9 mouse cellular contexts compared by ENCODE assay signal in the genomic region with DNA sequence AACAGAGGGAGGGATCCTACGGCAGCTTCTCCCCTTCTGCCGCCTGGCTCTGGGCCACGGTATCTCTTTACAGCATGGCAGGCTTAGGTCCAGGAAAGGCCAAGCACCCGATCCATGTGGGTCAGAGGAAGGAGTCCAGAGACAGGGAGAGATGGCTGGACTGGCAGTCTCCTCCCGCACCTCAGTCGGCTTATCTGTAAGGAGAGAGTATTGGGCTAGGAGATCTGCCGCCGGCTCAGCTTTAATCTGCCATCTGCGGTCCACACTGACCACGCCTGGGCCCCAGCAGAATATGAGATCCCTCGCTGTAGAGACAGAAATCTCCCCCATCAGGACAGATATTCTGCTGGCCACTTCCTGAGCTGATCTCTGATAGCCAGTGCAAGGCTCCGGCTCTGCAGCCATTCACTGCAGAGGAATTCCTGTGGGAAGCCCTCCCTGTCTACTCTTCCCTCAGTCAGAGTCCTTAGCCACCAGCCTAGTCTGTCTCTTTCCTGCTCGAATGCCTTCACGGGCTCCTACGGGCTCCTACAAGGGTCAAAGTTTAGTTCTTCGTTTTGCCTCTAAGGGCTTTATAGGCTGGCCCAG. TPM values are rescaled to one million over a fixed set of nuclear protein-coding genes. Genes with fewer than 3 reads are reported as not detected.
DNase-seq lines count a peak whose midpoint lies in the region; ATAC-seq and TF ChIP-seq lines count a peak whose summit lies in the region.
"Had no signal": no experiment of that assay in that cellular context is flagged by ENCODE, and none has a peak within 500 bp of the region (broad histone marks: within the 10 kb centered on the region; RNA-seq: fewer than 3 reads in every experiment).

No protein-coding gene starts in this region.

- no peaks in the 10 kb centered on the region for H3K36me3 ChIP-seq in forebrain, embryonic 12.5 days (replicated peaks)
- H3K36me3 ChIP-seq in intestine, embryonic 14.5 days (ENCODE audit: control insufficient read depth, insufficient read depth, low read length): no peaks in the 10 kb centered on the region
- no peaks in the 10 kb centered on the region for H3K36me3 ChIP-seq in liver, postnatal 0 days (replicated peaks; ENCODE audit: insufficient read depth, low read length)

- H3K27me3 ChIP-seq in forebrain, embryonic 12.5 days: no peaks in the 10 kb centered on the region
- H3K27me3 ChIP-seq in intestine, embryonic 14.5 days (replicated peaks; ENCODE audit: control insufficient read depth, insufficient read depth, low read length): no peaks in the 10 kb centered on the region
- no peaks in the 10 kb centered on the region for H3K27me3 ChIP-seq in liver, postnatal 0 days (ENCODE audit: insufficient read depth, low read length)

- peak overlapping the region; percentile 21; the same call in 1 of the 2 replicates for H3K9ac ChIP-seq in forebrain, embryonic 12.5 days
- peak overlapping the region; percentile 3; the same call in 1 of the 2 replicates for H3K9ac ChIP-seq in intestine, embryonic 14.5 days (ENCODE audit: low read length)
- H3K9ac ChIP-seq in liver, postnatal 0 days (replicated peaks): peak overlapping the region; percentile 58

- peak overlapping the region; percentile 6; the same call in 1 of the 2 replicates for H3K4me2 ChIP-seq in forebrain, embryonic 12.5 days
- 0 out of 2 replicates have a peak overlapping the region, but pooled peaks have one; percentile 9 for H3K4me2 ChIP-seq in intestine, embryonic 14.5 days (ENCODE audit: low read length)
- peak overlapping the region; percentile 59 for H3K4me2 ChIP-seq in liver, postnatal 0 days (ENCODE audit: low read depth, low read length)

- H3K4me3 ChIP-seq in forebrain, embryonic 12.5 days (replicated peaks): no peak overlapping the region
- H3K4me3 ChIP-seq in intestine, embryonic 14.5 days (ENCODE audit: low read depth, low read length): no peak overlapping the region
- H3K4me3 ChIP-seq in liver, postnatal 0 days (ENCODE audit: low read depth, low read length): peak overlapping the region; percentile 24

- DNase-seq in heart, adult 11 months: peak; percentile 96
- no peak for DNase-seq in heart, adult 8-10 months (ENCODE audit: low spot score)
- no peak for DNase-seq in intestine, embryonic 14.5 days (ENCODE audit: low spot score)
- DNase-seq in liver, postnatal 0 days: no peak
- peak; percentile 54 for DNase-seq in yolk sac, embryonic 10.5 days (ENCODE audit: low spot score)
- DNase-seq in spleen, postnatal 4 days (ENCODE audit: low spot score in 2 of 2): no peak
- no peak for DNase-seq in thymus, postnatal 14 days

- H3K9me3 ChIP-seq in forebrain, embryonic 12.5 days: no peaks in the 10 kb centered on the region
- no peaks in the 10 kb centered on the region for H3K9me3 ChIP-seq in intestine, embryonic 14.5 days (ENCODE audit: control insufficient read depth, low read length)
- H3K9me3 ChIP-seq in liver, postnatal 0 days (ENCODE audit: low read length): no peaks in the 10 kb centered on the region

- 0 out of 2 replicates have a peak overlapping the region, but pooled peaks have one; percentile 32 for H3K27ac ChIP-seq in forebrain, embryonic 12.5 days
- no peak overlapping the region for H3K27ac ChIP-seq in intestine, embryonic 14.5 days (ENCODE audit: low read depth)
- peak overlapping the region; percentile 46 for H3K27ac ChIP-seq in liver, postnatal 0 days (ENCODE audit: low read depth)

- peaks cover 21% of the 10 kb centered on the region for H3K4me1 ChIP-seq in forebrain, embryonic 12.5 days
- H3K4me1 ChIP-seq in intestine, embryonic 14.5 days (replicated peaks; ENCODE audit: control insufficient read depth, insufficient read depth, low read length): peaks cover 9% of the 10 kb centered on the region
- H3K4me1 ChIP-seq in liver, postnatal 0 days (ENCODE audit: insufficient read depth): peaks cover 64% of the 10 kb centered on the region

- 64% methylated on average over 16 of the region's 16 CpGs for WGBS in forebrain, embryonic 12.5 days
- 48% methylated on average over 16 of the region's 16 CpGs for WGBS in intestine, embryonic 14.5 days
- 33% methylated on average over 16 of the region's 16 CpGs for WGBS in liver, postnatal 0 days (ENCODE audit: insufficient replicate concordance)

- TF ChIP-seq EP300 in liver, postnatal 0 days (IDR thresholded peaks at IDR 0.05; ENCODE audit: low read depth): no peak

- TF ChIP-seq CTCF in liver, postnatal 0 days (IDR thresholded peaks at IDR 0.05; ENCODE audit: low read depth): no peak

- no peak for ATAC-seq in forebrain, embryonic 12.5 days (ENCODE audit: low FRiP score)
- 0 out of 2 replicates have a peak, but pooled peaks have one; percentile 21 for ATAC-seq in intestine, embryonic 14.5 days (replicated peaks; ENCODE audit: low FRiP score, low TSS enrichment, low read depth)
- peak; percentile 47 for ATAC-seq in liver, postnatal 0 days

RNA-seq across cellular contexts. Expression of a gene that starts 8.0 kb away (rescaled TPM):
- 10 to 100 TPM; 18.3 to 35.3 (median 28.0) TPM for total RNA-seq in heart, adult 8-10 months (2022)
- polyA plus RNA-seq in forebrain, embryonic 12.5 days (2016; fragmentation: Nextera tagmentation; extraction: Ambion mirVana): 128 and 135 TPM in 2 replicates
- 32.6 and 34.6 TPM in 2 replicates for polyA plus RNA-seq in intestine, embryonic 14.5 days (2014; fragmentation: Nextera tagmentation; extraction: Ambion mirVana)
- polyA plus RNA-seq in liver, postnatal 0 days (2015; fragmentation: Nextera tagmentation; extraction: Ambion mirVana): 60.1 and 62.6 TPM in 2 replicates

RNA-seq across cellular contexts. Expression of a gene that starts 24.1 kb away (rescaled TPM):
- total RNA-seq in heart, adult 8-10 months (2022): not detected
- polyA plus RNA-seq in forebrain, embryonic 12.5 days (2016; fragmentation: Nextera tagmentation; extraction: Ambion mirVana): not detected in 2 replicates
- polyA plus RNA-seq in intestine, embryonic 14.5 days (2014; fragmentation: Nextera tagmentation; extraction: Ambion mirVana): not detected in 2 replicates
- polyA plus RNA-seq in liver, postnatal 0 days (2015; fragmentation: Nextera tagmentation; extraction: Ambion mirVana): 0.26 TPM in 2 replicates
- polyA plus RNA-seq: spleen, adult 2 months had no signal

RNA-seq across cellular contexts. Expression of a gene that starts 49.9 kb away (rescaled TPM):
- total RNA-seq in heart, adult 8-10 months (2022): 10 to 100 TPM in 1 of 4 experiments, 1 to 10 TPM in 3; 5.9 to 14.1 (median 8.2) TPM
- 2.2 and 3.3 TPM in 2 replicates for polyA plus RNA-seq in forebrain, embryonic 12.5 days (2016; fragmentation: Nextera tagmentation; extraction: Ambion mirVana)
- polyA plus RNA-seq in intestine, embryonic 14.5 days (2014; fragmentation: Nextera tagmentation; extraction: Ambion mirVana): 8.2 and 10.4 TPM in 2 replicates
- polyA plus RNA-seq in liver, postnatal 0 days (2015; fragmentation: Nextera tagmentation; extraction: Ambion mirVana): 1.6 TPM in 2 replicates

Comparison
In these comparisons a context has a peak if more than half of its experiments do, and no peak if none do; other contexts are left out.
1. DNase-seq: peak in heart, adult 11 months (single experiment) and yolk sac, embryonic 10.5 days (single experiment); none in heart, adult 8-10 months (single experiment), intestine, embryonic 14.5 days (single experiment), liver, postnatal 0 days (single experiment), spleen, postnatal 4 days (0 of 2) and thymus, postnatal 14 days (single experiment).
2. H3K4me2 ChIP-seq: peak in every context shown above with its lines; median percentile 59 in liver, postnatal 0 days; 9 in intestine, embryonic 14.5 days; 6 in forebrain, embryonic 12.5 days.
3. H3K9ac ChIP-seq: peak in every context shown above with its lines; median percentile 58 in liver, postnatal 0 days; 21 in forebrain, embryonic 12.5 days; 3 in intestine, embryonic 14.5 days.